Mouse (Mus musculus): ENCODE measurements at regions not wholly inside any gene's neighbourhood (a gene's known extent, or its start where the extent isn't known, plus 50 kb on each side); places are given as distances from the start of the nearest gene placed in this dataset.

DNA sequence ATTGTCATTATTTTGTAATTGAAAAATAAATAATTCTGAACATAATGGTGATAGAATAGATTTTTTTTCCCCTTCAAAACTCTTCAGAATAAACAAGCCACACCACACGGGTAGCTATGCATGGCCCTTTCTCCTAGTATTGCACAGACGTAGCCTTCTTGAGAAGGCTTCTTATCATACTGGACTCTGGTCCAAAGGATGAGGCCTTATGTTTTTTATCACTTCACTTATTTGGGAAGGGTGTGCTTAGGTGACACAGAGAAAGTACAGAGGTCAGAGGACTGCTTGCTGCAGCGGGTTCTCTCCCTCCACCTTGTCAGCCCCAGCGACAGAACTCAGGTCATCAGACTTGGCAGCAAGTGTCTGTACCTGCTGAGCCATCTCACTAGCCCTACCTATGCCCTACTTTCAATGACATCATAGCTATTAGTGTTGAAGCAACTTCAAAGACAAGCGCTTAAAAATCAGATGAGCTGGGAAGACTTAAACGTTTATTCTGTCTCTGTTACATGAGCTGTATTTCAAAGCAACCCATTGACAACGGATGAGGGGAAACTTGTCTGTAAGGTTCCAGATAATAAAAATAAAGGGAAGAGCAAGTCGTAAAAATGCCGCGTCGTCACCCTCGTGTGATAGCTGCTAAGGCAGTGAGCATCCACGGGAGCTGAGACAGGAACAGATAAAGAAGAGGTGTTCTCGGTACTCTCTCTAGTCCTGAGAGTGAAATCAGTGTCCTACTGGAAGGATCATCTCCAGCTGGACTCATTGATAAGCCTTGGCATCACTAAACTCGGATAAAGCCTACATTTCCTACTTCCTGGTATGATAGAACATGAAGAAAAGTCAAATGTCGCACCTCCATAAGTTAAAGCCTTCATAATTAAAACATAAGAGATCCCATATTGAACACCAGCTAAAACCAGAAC, 226.2 kb downstream of the Sp3 start:
- no peak for DNase-seq (ENCODE audit: low spot score)

DNA sequence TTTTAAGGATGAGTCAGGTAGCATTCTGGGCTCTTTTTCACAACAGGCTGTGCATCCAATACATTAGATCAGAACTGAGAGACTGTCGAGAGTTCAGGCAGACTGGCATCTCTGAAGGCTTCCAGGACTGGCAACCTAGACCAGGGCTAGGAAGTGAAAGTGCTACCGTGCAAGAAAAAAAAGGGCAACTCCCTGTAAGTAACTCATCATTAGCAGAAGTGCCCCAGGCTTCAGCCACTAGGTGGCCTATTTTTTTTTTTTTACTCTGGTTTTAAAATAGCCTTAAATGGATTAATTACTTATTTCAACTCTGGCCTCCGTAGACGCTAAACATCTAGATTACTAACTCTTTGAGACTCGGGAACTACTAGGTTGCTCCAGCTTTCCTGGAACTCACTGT, 216.8 kb downstream of the Sp3 start:
- DNase-seq (ENCODE audit: low spot score): no peak

DNA sequence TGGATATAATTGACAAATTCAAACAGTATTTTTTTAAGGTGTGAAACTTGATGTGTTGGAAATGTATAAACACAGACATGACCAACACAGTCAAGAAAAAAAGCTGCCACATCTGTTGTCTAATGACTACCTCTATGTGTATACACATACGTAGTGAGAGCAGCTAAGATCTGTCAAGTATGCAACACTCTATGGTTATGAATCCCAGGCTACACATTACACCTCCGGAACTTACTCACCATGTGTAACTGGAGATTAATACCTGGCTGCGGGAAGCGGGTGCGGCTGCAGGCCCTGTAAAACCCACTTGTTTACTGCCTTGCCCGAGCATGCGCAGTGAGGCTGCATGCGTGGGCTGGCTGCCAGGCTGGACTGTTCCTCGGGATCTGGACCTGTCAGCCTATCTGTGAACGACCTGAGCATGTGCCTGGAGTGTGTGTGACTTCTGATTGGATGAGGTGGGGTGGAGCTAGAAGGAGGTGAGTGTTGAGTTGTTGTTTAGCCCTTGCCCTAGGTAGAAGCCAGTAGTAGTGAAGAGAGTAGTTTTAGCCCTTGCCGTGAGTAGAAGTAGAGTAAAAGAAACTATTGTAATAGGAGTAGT, 211.1 kb downstream of the Sp3 start:
- DNase-seq (ENCODE audit: low spot score): no peak

DNA sequence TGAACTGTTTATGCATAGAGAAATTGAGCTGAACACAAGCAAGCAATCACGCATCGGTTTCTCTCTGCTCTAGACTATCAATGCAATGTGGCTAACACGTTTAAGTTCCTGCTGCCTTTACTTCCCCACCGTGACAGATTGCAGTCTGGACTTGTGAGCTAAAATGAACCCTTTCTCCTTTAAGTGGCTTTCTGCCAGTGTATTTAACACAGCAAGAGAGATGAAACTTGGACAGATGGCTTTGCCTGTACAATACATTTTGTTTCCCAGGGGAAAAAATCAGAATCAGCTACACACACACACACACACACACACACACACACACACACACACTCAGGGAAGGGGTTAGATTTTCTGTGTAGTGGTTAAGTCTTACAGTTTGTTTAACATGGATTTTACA, 206.8 kb downstream of the Sp3 start:
- no peak for DNase-seq (ENCODE audit: low spot score)

DNA sequence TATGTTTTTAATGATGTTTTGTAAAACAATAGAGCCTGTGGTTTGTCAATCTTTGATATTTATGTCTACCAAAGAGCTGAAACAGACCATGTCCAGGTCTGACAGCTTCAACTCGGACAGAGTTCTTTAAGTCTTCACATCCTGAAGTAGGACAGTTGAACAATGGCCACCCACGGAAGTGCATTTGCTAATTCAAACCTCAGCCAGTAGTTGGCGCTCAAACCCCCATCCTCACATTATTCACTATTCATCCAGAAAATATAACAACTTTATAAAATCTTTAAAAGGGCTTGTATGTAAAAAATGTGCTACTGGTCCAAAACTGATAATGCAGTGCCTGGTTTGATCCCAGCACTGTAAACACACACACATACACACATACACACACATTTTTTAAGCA, 202.9 kb downstream of the Sp3 start:
- DNase-seq (ENCODE audit: low spot score): peak; percentile 42

DNA sequence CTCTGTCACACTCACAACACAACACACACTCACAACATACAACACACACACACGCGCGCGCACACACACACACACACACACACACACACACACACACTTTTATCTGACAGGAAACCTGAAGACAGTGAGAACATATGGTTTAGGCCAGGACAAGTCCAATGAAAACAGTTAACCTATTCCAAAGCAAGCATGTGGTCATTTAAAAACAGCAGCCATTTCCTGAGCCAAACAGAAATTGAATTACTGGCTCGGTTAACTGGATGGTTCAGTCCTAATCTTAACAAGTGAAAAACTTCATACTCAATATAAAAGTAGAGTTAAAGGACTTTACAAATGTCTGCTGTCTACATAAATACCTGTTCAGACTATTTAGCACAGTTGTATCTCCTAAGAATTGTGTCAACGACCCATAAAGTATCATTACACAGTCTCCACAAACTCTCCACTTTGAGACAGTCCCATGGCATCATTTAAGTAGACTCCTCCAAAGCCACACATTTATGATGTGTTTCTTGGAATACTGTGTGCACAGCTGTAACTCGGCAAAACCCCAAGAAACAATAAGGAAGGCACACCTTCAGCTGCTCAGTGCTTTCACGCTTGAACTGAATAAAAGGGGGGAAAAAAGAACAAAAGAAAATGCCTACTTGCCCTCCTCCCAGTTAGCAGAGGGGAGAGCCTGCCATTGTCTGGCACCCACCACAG, 202.3 kb downstream of the Sp3 start:
- DNase-seq (ENCODE audit: low spot score): no peak

DNA sequence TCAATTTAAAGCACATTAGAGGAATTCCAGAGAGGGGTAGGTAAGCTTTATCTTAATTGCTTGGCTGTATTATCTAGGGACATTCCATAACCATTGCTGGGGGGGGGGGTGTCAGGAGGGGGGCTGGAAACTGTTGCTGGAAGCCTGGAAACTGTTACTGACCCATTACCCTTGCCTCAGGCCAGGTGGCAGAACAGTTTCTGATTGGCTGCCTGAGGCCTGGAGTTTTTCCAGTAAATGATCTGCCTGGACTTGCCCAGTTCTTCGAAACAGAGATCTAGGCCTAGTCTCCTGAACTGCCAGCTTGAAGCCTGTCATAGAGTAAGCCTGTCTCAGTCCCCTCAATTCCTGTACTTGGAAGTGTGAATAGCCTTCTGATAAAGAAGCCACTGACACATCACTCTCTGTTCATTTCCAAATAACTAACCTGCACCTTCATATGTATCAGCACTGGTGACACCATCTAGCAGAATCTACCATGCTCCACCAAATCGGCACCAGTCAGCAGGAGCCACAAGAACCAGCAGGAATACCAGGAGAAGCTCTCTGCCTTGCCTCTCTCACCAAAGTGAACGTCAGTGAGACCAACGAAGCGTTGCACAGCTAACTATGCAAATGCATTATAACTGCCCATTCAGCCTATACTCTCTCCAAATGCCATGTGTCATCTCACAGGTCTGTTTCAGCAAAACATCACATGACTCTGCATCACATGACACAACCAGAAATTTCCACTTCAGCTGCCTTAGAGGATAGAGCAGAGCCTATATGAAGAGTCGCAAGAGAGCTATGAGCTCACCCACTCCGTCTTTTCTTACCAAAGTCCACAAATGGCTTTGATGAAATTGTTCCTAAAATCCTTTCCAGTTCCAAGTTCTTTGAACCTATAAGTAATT, 200.7 kb downstream of the Sp3 start:
- no peak for DNase-seq (ENCODE audit: low spot score)

DNA sequence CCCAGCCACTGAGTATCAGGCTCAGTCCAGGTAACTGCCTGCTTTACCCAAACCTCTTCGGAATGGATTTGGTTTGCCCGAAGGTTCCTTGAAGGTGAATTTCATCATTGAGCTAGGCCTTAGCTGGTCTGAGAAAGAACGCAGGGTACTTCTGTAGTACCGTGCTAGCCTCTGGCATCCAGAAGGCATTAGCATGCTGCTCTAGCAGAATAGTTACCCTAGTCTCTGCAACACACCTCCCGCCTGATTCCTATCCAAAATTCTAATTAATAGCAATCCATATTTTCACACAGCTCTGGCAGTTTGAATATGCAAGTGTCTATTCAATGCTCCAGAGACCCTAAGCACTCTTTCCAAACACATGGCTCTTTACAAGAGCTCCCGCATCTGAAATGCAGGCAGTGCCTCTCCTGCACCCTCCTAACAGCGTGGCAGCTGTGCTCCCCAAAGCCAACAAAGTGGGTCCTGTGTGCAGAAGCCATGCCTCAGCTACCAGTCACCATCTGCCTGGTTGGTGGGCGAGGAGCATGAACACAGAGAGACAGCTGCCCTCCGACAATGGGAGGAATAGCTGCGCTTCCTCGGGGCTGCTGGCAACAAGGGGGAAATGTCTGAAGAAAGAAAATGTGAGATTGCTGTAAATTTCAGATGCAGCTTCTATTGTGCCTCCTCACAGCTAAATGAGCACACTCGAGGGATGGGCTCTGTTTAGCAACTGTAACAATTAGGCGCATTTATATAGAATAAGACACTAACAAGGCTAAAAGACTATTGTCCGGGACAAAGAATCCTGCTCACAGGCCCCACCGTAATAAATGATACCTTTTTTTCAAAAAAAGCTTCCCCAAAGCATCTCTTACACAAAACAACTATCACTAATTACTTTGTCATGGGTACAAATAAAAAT, 198.6 kb downstream of the Sp3 start:
- peak; percentile 38 for DNase-seq (ENCODE audit: low spot score)

DNA sequence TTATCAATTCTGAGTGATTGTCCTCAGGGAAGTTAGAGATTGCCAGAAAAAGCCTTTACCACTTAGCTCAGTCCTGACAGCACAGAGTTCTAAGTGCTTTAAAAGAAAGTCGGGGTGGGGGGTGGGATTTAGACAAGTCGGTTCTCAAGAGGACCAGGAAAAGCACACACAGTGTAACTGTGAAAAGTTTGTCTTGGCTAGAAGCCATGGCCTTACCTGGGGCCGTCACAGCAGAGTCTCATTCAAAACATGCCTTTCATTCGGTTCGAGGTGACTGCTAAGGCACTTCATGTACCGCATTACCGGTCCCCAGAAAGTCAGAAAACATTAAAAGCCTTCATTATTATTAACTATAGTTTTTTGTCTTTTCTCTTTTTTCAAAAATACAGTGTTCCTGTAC, 197.9 kb downstream of the Sp3 start:
- DNase-seq (ENCODE audit: low spot score): no peak

DNA sequence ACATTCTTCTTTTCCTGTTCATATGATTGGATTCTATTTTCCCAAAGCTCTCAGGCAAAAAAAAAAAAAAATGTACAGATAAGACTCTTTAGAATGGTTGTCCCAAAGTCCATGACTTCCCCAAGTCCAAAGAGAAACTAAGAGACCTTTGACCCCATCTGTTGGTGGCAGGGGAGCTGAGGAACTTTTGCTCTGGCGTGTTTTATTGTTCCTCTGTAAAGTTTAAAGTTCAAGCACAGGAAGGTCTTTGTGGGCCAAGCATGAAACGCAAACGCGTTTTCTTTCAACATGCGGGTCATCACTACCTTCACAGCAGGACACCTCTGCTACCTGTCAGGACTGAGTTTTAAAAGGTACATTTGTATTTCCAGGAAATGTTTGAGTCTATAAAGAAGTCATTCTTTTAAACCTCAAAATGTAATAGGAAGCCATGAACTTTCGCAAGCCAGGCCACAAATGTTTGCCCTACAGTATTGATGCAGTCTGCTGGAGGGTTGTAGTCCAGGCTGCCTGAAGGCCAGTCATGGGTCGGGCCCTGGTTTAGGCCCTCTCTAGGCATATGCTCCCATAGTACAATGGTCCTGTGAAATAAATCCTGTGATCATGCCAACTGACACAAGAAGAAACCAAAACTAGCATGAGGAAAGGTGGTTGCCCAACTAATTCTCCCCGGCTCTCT, 194.7 kb downstream of the Sp3 start:
- no peak for DNase-seq (ENCODE audit: low spot score)

DNA sequence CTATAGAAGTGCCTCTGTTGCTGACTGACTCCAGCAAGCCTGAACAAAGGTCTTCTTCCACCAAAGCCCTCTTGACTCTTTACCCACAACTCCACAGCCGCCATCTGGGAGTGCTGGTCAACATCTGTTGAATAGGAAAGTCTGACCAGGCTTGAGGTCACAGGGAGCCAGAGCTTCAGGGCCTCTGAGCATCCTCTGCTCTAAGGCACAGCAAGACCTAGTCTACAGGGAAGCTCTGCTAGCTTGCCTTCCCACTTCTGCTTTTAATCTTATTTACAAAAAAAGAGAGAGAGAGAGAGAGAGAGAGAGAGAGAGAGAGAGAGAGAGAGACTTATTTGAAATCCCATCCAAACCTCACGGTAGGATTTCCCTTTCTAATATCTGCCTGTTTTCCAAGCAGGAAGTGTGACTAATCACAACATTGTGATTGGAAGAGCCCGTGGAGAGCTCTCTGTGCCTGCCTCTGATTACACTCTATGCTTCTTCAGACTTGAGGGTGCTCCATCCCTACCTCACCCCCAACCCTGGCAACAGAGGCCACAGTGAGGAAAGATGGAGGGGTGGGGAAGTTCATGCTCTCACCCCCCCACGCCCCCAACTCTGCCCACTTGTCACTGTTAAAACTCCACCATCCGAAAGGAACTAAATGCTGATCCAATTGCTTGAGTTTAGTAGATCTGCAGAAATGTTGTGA, 194.1 kb downstream of the Sp3 start:
- DNase-seq (ENCODE audit: low spot score): no peak

DNA sequence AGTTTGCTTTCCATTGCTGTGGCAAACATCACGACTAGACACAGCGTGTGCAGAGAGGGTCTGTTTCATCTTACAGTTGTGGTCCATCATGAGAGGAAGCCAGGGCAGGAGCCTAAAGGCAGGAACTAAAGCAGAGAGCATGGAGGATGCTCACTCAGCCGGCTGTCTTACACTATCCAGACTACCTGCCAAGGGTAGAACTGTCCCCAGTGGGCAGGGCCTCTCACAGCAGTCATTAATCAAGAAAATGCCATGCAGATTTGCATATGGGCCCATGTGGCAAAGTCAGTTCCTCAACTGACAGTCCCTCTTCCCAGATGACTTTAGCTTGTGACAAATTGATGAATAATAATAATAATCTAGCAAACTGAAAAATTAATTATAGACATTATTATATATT, 192.6 kb downstream of the Sp3 start:
- no peak for DNase-seq (ENCODE audit: low spot score)

DNA sequence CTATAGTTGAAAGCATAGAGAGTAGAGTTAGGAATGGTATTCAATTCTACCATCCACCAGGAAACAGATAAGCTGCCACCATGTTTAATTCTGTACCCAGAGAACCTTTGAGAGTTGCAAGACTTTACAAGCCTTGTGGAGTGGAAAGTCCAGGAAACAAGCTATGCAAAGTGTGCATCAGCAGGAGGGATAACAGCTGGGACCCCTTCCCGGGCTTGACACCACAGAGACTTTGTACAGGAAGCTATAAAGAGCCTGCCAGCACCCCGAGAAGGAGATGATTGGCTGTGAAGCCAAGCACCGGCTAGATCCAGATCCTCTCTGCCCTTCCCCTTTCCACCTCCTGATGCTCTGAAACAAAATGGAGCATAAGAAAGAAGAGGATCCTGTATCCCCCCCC, 188.8 kb downstream of the Sp3 start:
- DNase-seq (ENCODE audit: low spot score): no peak

DNA sequence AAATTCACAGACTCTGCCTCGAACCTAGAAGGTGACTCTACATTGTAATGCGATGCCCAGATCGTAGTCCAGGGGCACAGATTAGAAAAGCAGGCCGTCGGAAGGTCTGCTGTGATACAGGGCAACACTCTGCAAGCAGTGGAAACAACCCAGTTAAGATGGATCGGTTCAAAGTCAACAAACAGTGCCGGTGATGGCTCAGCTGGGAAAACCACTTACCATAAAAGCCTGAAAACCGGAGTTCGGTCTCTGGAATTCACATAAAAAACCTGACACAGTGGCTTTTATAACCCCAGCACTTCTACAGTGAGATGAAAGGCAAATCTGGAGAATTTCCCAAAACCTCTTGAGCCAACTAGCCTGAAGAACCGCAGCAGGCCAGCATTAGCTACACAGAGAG, 186.8 kb downstream of the Sp3 start:
- no peak for DNase-seq (ENCODE audit: low spot score)

DNA sequence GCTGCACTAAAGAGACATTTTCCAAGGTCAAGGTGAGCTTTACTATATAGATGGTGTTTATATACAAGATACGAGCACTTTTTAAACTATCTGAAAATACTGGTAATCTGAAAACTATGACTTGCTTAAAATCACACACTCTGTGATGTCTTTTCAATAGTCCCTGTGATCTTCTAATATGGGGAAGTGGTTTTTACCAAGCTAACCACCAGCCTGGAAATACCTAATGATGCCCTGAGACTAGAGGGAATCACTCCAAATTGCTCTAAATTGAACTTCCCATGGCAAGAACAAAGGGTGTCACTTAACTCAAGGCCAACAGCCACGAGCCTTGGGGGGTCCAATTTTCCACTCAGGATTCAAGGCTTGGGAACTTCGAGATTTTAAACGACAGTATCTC, 185.7 kb downstream of the Sp3 start:
- no peak for DNase-seq (ENCODE audit: low spot score)

DNA sequence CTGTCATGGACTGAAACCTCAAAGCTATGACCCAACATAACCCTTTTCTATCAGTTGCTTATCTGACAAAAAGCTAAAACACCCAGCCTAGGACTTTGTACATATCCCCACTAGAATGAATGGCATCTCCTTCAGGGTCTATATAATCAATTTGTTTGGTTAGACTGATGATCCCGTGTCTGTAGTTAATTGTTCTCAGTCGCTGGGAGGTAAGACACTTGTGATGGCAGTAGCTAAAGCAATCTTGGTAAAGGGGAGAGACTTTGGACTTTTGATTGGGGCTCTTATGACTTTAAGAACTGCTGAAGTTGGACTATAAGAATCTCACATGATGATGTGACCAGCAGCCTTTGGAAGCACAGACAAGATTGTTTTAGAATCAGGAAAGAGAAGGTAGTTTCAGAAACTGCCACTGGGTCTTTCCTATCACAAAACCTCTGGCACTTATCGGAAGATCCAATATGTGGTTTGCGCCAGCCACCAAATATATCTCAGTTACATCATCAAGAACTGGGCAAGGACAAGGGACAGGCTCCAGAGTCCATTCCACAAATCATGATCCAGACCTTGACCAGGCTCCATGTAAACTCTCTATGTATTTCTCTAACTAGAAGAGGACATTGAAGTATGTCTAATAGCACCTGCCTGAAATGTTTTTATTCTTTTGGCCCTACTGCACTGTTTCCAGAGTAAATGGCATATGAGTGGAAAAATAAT, 183.1 kb downstream of the Sp3 start:
- DNase-seq (ENCODE audit: low spot score): no peak

DNA sequence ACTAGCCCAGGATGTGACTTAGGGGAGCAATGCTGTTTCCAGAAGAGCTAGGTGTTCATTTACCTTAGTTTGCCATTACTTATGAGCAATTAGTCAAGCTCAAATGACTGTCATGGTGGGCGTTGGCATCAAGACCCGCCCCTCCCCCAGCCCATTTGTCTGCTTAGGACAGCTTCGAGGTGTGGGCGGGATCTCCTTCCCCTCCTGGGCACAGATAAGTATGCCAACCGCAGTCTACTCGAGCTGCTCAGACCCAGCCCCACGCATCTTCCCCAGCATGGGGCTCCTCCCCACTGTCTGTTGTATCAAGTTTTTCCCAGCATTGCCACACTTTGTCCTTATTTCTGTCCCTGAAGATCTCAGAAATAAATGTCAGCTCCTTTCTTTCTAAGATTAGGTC, 179.6 kb downstream of the Sp3 start:
- DNase-seq (ENCODE audit: low spot score): no peak

DNA sequence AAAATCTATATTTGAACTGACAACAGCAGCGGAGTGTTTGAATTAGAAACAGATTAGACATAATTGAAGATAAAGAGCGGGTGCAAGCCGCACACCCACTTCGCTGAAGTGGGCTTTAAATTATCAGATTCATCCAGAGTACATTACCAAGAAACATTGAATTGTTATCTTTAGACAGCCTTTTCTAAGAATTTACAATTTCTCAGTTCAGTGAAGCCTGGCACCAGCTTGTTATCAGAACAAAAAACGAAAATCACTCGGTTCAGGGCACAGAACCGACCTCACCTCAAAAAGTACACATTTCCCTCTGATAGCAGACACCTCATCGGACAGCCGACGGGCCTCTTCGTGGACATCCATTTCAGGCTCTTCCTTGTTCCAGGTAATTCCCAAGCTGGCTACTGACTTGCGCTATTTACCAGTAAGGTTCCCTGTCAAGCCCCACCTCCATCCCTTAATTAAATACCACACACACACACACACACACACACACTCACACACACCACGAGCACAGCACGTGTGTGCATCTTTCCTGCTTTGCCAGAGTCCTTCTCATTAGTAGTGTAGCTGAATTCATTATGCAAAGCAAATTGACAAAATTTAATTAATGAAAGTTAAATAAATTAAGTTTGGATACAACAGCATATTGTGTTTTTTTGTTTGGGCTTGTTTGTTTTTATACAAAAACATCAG, 166.8 kb downstream of the Sp3 start:
- DNase-seq (ENCODE audit: low spot score): peak; percentile 20

DNA sequence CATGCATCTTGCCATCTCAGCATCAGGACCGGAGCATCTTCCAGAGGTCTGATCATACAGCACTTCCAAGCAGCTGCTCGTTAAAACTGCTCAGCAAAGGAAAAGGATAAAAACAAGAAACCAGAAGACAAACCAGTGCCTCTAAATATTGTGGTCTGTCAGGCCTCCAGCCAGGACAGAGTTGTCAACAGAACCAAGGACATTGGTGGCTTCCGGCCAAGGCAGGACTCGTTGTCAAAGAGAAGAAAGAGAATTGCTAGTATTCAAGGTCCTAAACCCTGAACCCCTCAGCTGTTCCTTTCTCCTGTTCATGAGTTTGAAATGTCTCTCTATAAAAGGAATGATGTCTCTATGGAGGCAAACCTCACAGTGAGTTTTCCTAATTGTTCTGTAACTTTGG, 155.0 kb downstream of the Sp3 start:
- DNase-seq (ENCODE audit: low spot score): no peak

Data from retina, embryonic 14.5 days (tissue).